Mouse (Mus musculus) layer of hippocampus, adult 9-10 months (tissue): ENCODE measurements around the gene H2al1c.
"Not testable (repeated sequence)": the region's sequence is repeated elsewhere in the genome, so short reads cannot be mapped to it uniquely, and the experiment has no call there.

ENCODE experiments used
- DNase-seq: peaks from one replicate; pipeline ENCODE4 v3.0.0; 2022; ENCODE audit warnings: low spot score

The H2al1c gene

GRCm38 (mm10) chrX:11305355-11305754 lies at the start of gene H2al1c:
Gene H2al1c, plus strand, starts transcription at chrX:11305655.
- not testable (repeated sequence) for DNase-seq

- DNase-seq: no peak
These were observed 40.5 kb upstream of the H2al1c start for GRCm38 (mm10) chrX:11264918-11265317.

GRCm38 (mm10) chrX:11267791-11268190 lies 37.7 kb upstream of the H2al1c start:
- DNase-seq: no peak

GRCm38 (mm10) chrX:11269074-11269473 lies 36.4 kb upstream of the H2al1c start:
- DNase-seq: no peak

- DNase-seq: no peak
These were observed 32.3 kb upstream of the H2al1c start for GRCm38 (mm10) chrX:11273190-11273589.

GRCm38 (mm10) chrX:11277083-11277482 lies 28.4 kb upstream of the H2al1c start:
- DNase-seq: no peak

- no peak for DNase-seq
These were observed 24.7 kb upstream of the H2al1c start for GRCm38 (mm10) chrX:11280741-11281140.

- DNase-seq: no peak
These were observed 17.1 kb upstream of the H2al1c start for GRCm38 (mm10) chrX:11288306-11288882.

GRCm38 (mm10) chrX:11289244-11289643 lies 16.2 kb upstream of the H2al1c start:
- DNase-seq: no peak

- DNase-seq: not testable (repeated sequence)
These were observed 6.5 kb upstream of the H2al1c start, which contains the start of gene H2al1a for GRCm38 (mm10) chrX:11298957-11299356. Gene H2al1a, plus strand, starts transcription at chrX:11299257.

- DNase-seq: not testable (repeated sequence)
These were observed 3.3 kb upstream of the H2al1c start, which contains the start of gene H2al1b for GRCm38 (mm10) chrX:11302132-11302531. Gene H2al1b, plus strand, starts transcription at chrX:11302432.

GRCm38 (mm10) chrX:11308524-11308923 lies 3.1 kb downstream of the H2al1c start, which contains the start of gene H2al1d:
Gene H2al1d, plus strand, starts transcription at chrX:11308824.
- not testable (repeated sequence) for DNase-seq

GRCm38 (mm10) chrX:11311634-11312033 lies 6.2 kb downstream of the H2al1c start, which contains the start of gene H2al1e:
Gene H2al1e, plus strand, starts transcription at chrX:11311934.
- DNase-seq: not testable (repeated sequence)

- DNase-seq: not testable (repeated sequence)
These were observed 9.4 kb downstream of the H2al1c start, which contains the start of gene H2al1f for GRCm38 (mm10) chrX:11314858-11315257. Gene H2al1f, plus strand, starts transcription at chrX:11315158.

- not testable (repeated sequence) for DNase-seq
These were observed 12.5 kb downstream of the H2al1c start, which contains the start of gene H2al1g for GRCm38 (mm10) chrX:11317956-11318355. Gene H2al1g, plus strand, starts transcription at chrX:11318256.

GRCm38 (mm10) chrX:11321192-11321591 lies 15.7 kb downstream of the H2al1c start, which contains the start of gene H2al1h:
Gene H2al1h, plus strand, starts transcription at chrX:11321492.
- DNase-seq: not testable (repeated sequence)

GRCm38 (mm10) chrX:11324359-11324758 lies 18.9 kb downstream of the H2al1c start, which contains the start of gene H2al1i:
Gene H2al1i, plus strand, starts transcription at chrX:11324659.
- DNase-seq: not testable (repeated sequence)

GRCm38 (mm10) chrX:11327522-11327921 lies 22.1 kb downstream of the H2al1c start, which contains the start of gene H2al1j:
Gene H2al1j, plus strand, starts transcription at chrX:11327822.
- DNase-seq: not testable (repeated sequence)

- DNase-seq: no peak
These were observed 40.3 kb downstream of the H2al1c start for GRCm38 (mm10) chrX:11345762-11346161.

GRCm38 (mm10) chrX:11346756-11347155 lies 41.3 kb downstream of the H2al1c start:
- no peak for DNase-seq
